ENCODE assay signal across 21 mouse cellular contexts in the genomic region with DNA sequence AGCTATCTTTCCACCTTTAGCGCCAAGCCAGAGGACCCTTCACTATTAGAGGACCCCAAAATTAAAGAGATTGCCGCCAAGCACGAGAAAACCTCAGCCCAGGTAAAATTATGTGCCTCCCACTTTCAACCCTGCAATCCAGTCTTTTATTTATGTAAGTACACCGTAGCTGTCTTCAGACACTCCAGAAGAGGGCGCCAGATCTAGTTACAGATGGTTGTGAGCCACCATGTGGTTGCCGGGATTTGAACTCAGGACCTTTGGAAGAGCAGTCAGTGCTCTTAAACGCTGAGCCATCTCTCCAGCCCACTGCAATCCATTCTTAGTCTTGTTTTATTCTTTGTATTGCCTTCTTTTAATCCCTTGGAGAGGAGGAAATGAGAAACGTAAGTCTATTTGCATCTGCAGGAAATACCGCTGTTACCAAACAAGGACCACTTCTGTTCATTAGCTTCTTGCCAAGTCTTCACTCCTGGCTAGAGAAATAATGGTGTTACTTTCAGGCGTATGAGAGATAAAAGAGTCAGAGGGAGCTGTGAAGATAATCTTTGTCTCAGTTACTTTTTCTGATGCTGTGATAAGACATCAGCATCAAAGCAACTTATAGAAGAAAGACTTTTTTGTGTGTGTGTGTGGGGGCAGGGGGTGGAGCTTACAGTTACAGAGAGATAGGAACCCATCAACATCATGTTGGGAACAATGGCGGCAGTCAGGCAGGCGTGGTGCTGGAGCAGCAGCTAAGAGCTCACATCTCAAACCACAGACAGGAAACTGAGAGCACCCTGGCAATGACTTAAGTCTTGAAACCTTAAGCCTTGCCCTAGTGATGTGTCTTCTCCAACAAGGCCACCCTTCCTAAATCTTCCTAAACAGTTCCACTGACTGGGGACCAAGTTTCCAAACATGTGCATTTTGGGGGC. TPM values are rescaled to one million over a fixed set of nuclear protein-coding genes. Genes with fewer than 3 reads are reported as not detected.
DNase-seq lines count a peak whose midpoint lies in the region; ATAC-seq and TF ChIP-seq lines count a peak whose summit lies in the region.
"Had no signal": no experiment of that assay in that cellular context is flagged by ENCODE, and none has a peak within 500 bp of the region (broad histone marks: within the 10 kb centered on the region; RNA-seq: fewer than 3 reads in every experiment).

No protein-coding gene starts in this region.

- H3K4me1 ChIP-seq in kidney, postnatal 0 days (replicated peaks; ENCODE audit: insufficient read depth, low read length), result no peaks in the 10 kb centered on the region
- H3K4me1 ChIP-seq in kidney, embryonic 16.5 days (ENCODE audit: insufficient read depth, low read length), result no peaks in the 10 kb centered on the region
- peaks cover 15% of the 10 kb centered on the region for H3K4me1 ChIP-seq in bone marrow macrophage, adult 2 months (ENCODE audit: control insufficient read depth, insufficient read depth, low read length)
- H3K4me1 ChIP-seq: embryonic facial prominence, embryonic 15.5 days; heart, embryonic 15.5 days; liver, embryonic 13.5 days had no signal

- WGBS in kidney, postnatal 0 days, result 84% methylated on average over 12 of the region's 12 CpGs
- 86% methylated on average over 12 of the region's 12 CpGs for WGBS in kidney, embryonic 16.5 days

- DNase-seq in kidney, postnatal 0 days (ENCODE audit: low spot score), result no peak
- peak; percentile 58 for DNase-seq in CD4-positive, CD25-positive, alpha-beta regulatory T cell, adult 2 months (ENCODE audit: low read depth, low spot score)
- peak; percentile 23 to 35 for DNase-seq in thymus, postnatal 10 days (ENCODE audit: low spot score in 2 of 2)
- DNase-seq in heart, postnatal 36 days, result no peak
- no peak for DNase-seq in adrenal gland, postnatal 4 days (ENCODE audit: low spot score in 2 of 2)
- DNase-seq in frontal cortex, postnatal 14 days (ENCODE audit: low spot score in 2 of 2), result no peak
- DNase-seq: B cell, adult 2 months; cerebellum, adult 9-11 months; kidney, postnatal 14 days; left cerebral cortex, postnatal 4 days; liver, embryonic 13.5 days; lung, postnatal 36 days had no signal

- no peaks in the 10 kb centered on the region for H3K9me3 ChIP-seq in kidney, postnatal 0 days (replicated peaks; ENCODE audit: low read length)
- no peaks in the 10 kb centered on the region for H3K9me3 ChIP-seq in kidney, embryonic 16.5 days (ENCODE audit: low read length)
- H3K9me3 ChIP-seq: embryonic facial prominence, embryonic 15.5 days; forebrain, embryonic 12.5 days; heart, embryonic 15.5 days; liver, embryonic 13.5 days; midbrain, embryonic 10.5 days had no signal

- no peaks in the 10 kb centered on the region for H3K36me3 ChIP-seq in kidney, postnatal 0 days (ENCODE audit: insufficient read depth, low read length)
- no peaks in the 10 kb centered on the region for H3K36me3 ChIP-seq in kidney, embryonic 16.5 days (ENCODE audit: insufficient read depth, low read length)
- H3K36me3 ChIP-seq: embryonic facial prominence, embryonic 15.5 days; forebrain, embryonic 12.5 days; heart, embryonic 15.5 days; liver, embryonic 13.5 days had no signal

- no peaks in the 10 kb centered on the region for H3K27me3 ChIP-seq in kidney, postnatal 0 days (ENCODE audit: insufficient read depth, low read length)
- H3K27me3 ChIP-seq in kidney, embryonic 16.5 days (ENCODE audit: insufficient read depth, low read length), result no peaks in the 10 kb centered on the region
- H3K27me3 ChIP-seq: embryonic facial prominence, embryonic 15.5 days; forebrain, embryonic 12.5 days; heart, embryonic 15.5 days; liver, embryonic 13.5 days had no signal

- H3K4me2 ChIP-seq in kidney, postnatal 0 days (ENCODE audit: low read length), result no peak overlapping the region
- no peak overlapping the region for H3K4me2 ChIP-seq in kidney, embryonic 16.5 days (replicated peaks; ENCODE audit: low read depth, low read length)
- H3K4me2 ChIP-seq: embryonic facial prominence, embryonic 15.5 days; forebrain, embryonic 12.5 days; heart, embryonic 15.5 days; liver, embryonic 13.5 days had no signal

- TF ChIP-seq CTCF in kidney, postnatal 0 days (IDR thresholded peaks at IDR 0.05; ENCODE audit: low read depth), result 0 out of 2 replicates have a peak, but pooled peaks have one; percentile 34
- TF ChIP-seq CTCF in bone marrow macrophage, adult 2 months (IDR thresholded peaks at IDR 0.05; ENCODE audit: low read depth, low read length), result 0 out of 2 replicates have a peak, but pooled peaks have one; percentile 30

- no peak overlapping the region for H3K27ac ChIP-seq in kidney, postnatal 0 days
- H3K27ac ChIP-seq in kidney, embryonic 16.5 days (ENCODE audit: low read length), result no peak overlapping the region
- no peak overlapping the region for H3K27ac ChIP-seq in bone marrow macrophage, adult 2 months (ENCODE audit: insufficient read depth, low read depth, low read length)
- H3K27ac ChIP-seq: embryonic facial prominence, embryonic 15.5 days; forebrain, embryonic 12.5 days; heart, embryonic 15.5 days; liver, embryonic 13.5 days; midbrain, embryonic 10.5 days had no signal

- intact Hi-C loops in heart, postnatal 36 days (cut with DNase I), result no loop called here

- no peak for TF ChIP-seq POLR2A in bone marrow macrophage, adult 2 months (IDR thresholded peaks at IDR 0.05; ENCODE audit: borderline replicate concordance, low read depth, low read length)

- H3K4me3 ChIP-seq in kidney, postnatal 0 days (replicated peaks; ENCODE audit: low read depth, low read length), result no peak overlapping the region
- no peak overlapping the region for H3K4me3 ChIP-seq in kidney, embryonic 16.5 days (ENCODE audit: low read length)
- H3K4me3 ChIP-seq in bone marrow macrophage, adult 2 months (ENCODE audit: insufficient read depth, low read length), result no peak overlapping the region
- H3K4me3 ChIP-seq: embryonic facial prominence, embryonic 15.5 days; forebrain, embryonic 12.5 days; heart, embryonic 15.5 days; liver, embryonic 13.5 days; midbrain, embryonic 10.5 days had no signal

- H3K9ac ChIP-seq in kidney, postnatal 0 days (ENCODE audit: low read depth, low read length), result no peak overlapping the region
- no peak overlapping the region for H3K9ac ChIP-seq in kidney, embryonic 16.5 days (replicated peaks; ENCODE audit: low read length)
- H3K9ac ChIP-seq: embryonic facial prominence, embryonic 15.5 days; forebrain, embryonic 12.5 days; heart, embryonic 15.5 days; liver, embryonic 13.5 days had no signal

- no peak for ATAC-seq in kidney, postnatal 0 days (replicated peaks; ENCODE audit: low FRiP score, low read depth)
- no peak for ATAC-seq in kidney, embryonic 16.5 days (ENCODE audit: low FRiP score, low TSS enrichment)
- ATAC-seq: intestine, embryonic 16.5 days had no signal

RNA-seq across cellular contexts. Expression of a gene that starts 10.6 kb away (rescaled TPM):
- 14.7 and 14.9 TPM in 2 replicates for polyA plus RNA-seq in kidney, postnatal 0 days (2015; fragmentation: Nextera tagmentation; extraction: Ambion mirVana)
- 12.6 and 12.7 TPM in 2 replicates for polyA plus RNA-seq in kidney, embryonic 16.5 days (2015; fragmentation: Nextera tagmentation; extraction: Ambion mirVana)
- 98.3 and 111 TPM in 2 replicates for polyA plus RNA-seq in bone marrow macrophage, adult 2 months (2012; ENCODE audit: insufficient read depth, insufficient read length, missing spikeins)
- 1 to 10 TPM; 3.3 to 3.8 TPM for total RNA-seq in heart, postnatal 36 days (2021)
- total RNA-seq in adrenal gland, postnatal 4 days (2021), result 10 to 100 TPM; 73.3 to 75.5 TPM

RNA-seq across cellular contexts. Expression of a gene that starts 19.5 kb away (rescaled TPM):
- 30.4 and 30.6 TPM in 2 replicates for polyA plus RNA-seq in kidney, postnatal 0 days (2015; fragmentation: Nextera tagmentation; extraction: Ambion mirVana)
- 32.5 and 35.8 TPM in 2 replicates for polyA plus RNA-seq in kidney, embryonic 16.5 days (2015; fragmentation: Nextera tagmentation; extraction: Ambion mirVana)
- polyA plus RNA-seq in bone marrow macrophage, adult 2 months (2012; ENCODE audit: insufficient read depth, insufficient read length, missing spikeins), result 97.1 and 102 TPM in 2 replicates
- total RNA-seq in heart, postnatal 36 days (2021), result 10 to 100 TPM; 56.8 to 65.7 TPM
- total RNA-seq in adrenal gland, postnatal 4 days (2021), result 10 to 100 TPM; 80.9 to 92.1 TPM

RNA-seq across cellular contexts. Expression of a gene that starts 47.2 kb away (rescaled TPM):
- polyA plus RNA-seq in kidney, postnatal 0 days (2015; fragmentation: Nextera tagmentation; extraction: Ambion mirVana), result 347 and 438 TPM in 2 replicates
- polyA plus RNA-seq in kidney, embryonic 16.5 days (2015; fragmentation: Nextera tagmentation; extraction: Ambion mirVana), result 195 and 200 TPM in 2 replicates
- polyA plus RNA-seq in bone marrow macrophage, adult 2 months (2012; ENCODE audit: insufficient read depth, insufficient read length, missing spikeins), result 202 and 226 TPM in 2 replicates
- 100 to 1,000 TPM; 270 to 302 TPM for total RNA-seq in heart, postnatal 36 days (2021)
- total RNA-seq in adrenal gland, postnatal 4 days (2021), result 100 to 1,000 TPM; 123 to 124 TPM

RNA-seq across cellular contexts. Expression of a gene that starts 47.7 kb away (rescaled TPM):
- 32.5 and 37.4 TPM in 2 replicates for polyA plus RNA-seq in kidney, postnatal 0 days (2015; fragmentation: Nextera tagmentation; extraction: Ambion mirVana)
- polyA plus RNA-seq in kidney, embryonic 16.5 days (2015; fragmentation: Nextera tagmentation; extraction: Ambion mirVana), result 87.6 and 135 TPM in 2 replicates
- 0.46 TPM in 1 of 2 replicates, not detected in the other for polyA plus RNA-seq in bone marrow macrophage, adult 2 months (2012; ENCODE audit: insufficient read depth, insufficient read length, missing spikeins)
- not detected for total RNA-seq in heart, postnatal 36 days (2021)
- 100 to 1,000 TPM; 195 to 242 TPM for total RNA-seq in adrenal gland, postnatal 4 days (2021)
- total RNA-seq: layer of hippocampus, postnatal 14 days; left cerebral cortex, postnatal 4 days had no signal
- polyA plus RNA-seq: embryonic facial prominence, embryonic 15.5 days; forebrain, embryonic 12.5 days; heart, embryonic 15.5 days; hindbrain, embryonic 11.5 days; midbrain, embryonic 10.5 days had no signal

Comparison
In these comparisons a context has a peak if more than half of its experiments do, and no peak if none do; other contexts are left out.
1. DNase-seq: peak in CD4-positive, CD25-positive, alpha-beta regulatory T cell, adult 2 months (single experiment) and thymus, postnatal 10 days (2 of 2); none in kidney, postnatal 0 days (single experiment), heart, postnatal 36 days (0 of 2), adrenal gland, postnatal 4 days (0 of 2) and frontal cortex, postnatal 14 days (0 of 2).